Mouse (Mus musculus): ENCODE measurements at regions not wholly inside any gene's neighbourhood (a gene's known extent, or its start where the extent isn't known, plus 50 kb on each side); places are given as distances from the start of the nearest gene placed in this dataset. TPM values are rescaled to one million over a fixed set of nuclear protein-coding genes. Genes with fewer than 3 reads are reported as not detected.
A peak's percentile ranks its signal among the peaks of the same experiment; 100 is the strongest.

DNA sequence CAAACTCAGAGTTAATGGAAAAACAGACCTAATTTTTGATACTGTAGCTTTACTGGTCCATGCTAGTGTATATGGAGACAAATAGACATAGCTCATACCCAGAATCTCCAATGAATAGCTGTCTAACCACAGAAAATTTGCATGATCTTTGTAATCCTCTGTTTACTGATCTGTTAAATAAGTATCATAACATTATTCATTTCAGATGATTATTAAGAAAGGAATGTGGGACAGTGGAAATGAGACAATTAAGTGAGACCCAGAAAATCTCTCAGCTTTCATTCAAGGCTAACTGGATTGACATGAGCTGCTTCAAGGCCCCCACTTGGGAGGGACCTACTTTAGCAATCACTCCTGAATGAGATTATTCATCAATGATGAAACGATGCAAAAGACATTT lies 1463.5 kb upstream of the Gm8797 start:
- Histone ChIP-seq H3K36me3 (ENCODE audit: control insufficient read depth, insufficient read depth, low read length) (no peaks in the 10 kb centered on the region), H3K27ac (replicated peaks) (no peak overlapping the region), H3K9me3 (ENCODE audit: control insufficient read depth, low read length) (no peaks in the 10 kb centered on the region), H3K9ac (ENCODE audit: low read length) (no peak overlapping the region), H3K4me3 (ENCODE audit: low read depth, low read length) (no peak overlapping the region), H3K27me3 (ENCODE audit: control insufficient read depth, insufficient read depth, low read length) (no peaks in the 10 kb centered on the region), H3K4me1 (replicated peaks; ENCODE audit: control insufficient read depth, insufficient read depth) (no peaks in the 10 kb centered on the region), H3K4me2 (replicated peaks; ENCODE audit: low read depth) (no peak overlapping the region)
- 72% methylated on average over 1 of the region's 1 CpGs for WGBS
- TF ChIP-seq EP300 (optimal IDR thresholded peaks at IDR 0.05) (no peak), CTCF (IDR thresholded peaks at IDR 0.05; ENCODE audit: low read depth) (no peak)
- no peak for DNase-seq (ENCODE audit: low spot score)
- no peak for ATAC-seq (ENCODE audit: low FRiP score, low TSS enrichment)

DNA sequence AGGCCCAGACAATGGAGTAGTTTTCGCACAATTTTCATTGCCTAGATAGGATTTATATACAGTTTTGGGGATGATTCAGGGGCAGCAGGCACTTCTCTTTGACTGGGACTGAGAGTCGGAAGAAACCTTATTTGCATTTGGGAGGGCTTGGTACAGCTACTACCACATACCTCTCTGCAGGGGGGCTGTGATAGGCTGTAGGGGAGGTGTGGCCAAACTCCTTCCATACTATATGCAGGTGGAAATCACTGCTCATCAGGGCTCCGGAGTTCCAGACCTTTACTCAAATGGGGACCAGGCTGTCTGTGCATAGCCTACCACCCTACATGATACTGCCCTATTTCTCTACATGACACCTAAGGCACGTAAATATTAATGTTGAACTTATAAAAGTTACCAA lies 1414.2 kb upstream of the Gm8797 start:
- Histone ChIP-seq H3K4me1 (replicated peaks; ENCODE audit: control insufficient read depth, insufficient read depth) (no peaks in the 10 kb centered on the region), H3K4me3 (ENCODE audit: low read depth, low read length) (no peak overlapping the region), H3K27ac (replicated peaks) (no peak overlapping the region), H3K27me3 (ENCODE audit: control insufficient read depth, insufficient read depth, low read length) (no peaks in the 10 kb centered on the region), H3K9ac (ENCODE audit: low read length) (no peak overlapping the region), H3K9me3 (ENCODE audit: control insufficient read depth, low read length) (no peaks in the 10 kb centered on the region), H3K36me3 (ENCODE audit: control insufficient read depth, insufficient read depth, low read length) (no peaks in the 10 kb centered on the region), H3K4me2 (replicated peaks; ENCODE audit: low read depth) (no peak overlapping the region)
- DNase-seq (ENCODE audit: low spot score) = no peak
- no peak for TF ChIP-seq CTCF (IDR thresholded peaks at IDR 0.05; ENCODE audit: low read depth)
- TF ChIP-seq EP300 (optimal IDR thresholded peaks at IDR 0.05) = no peak
- ATAC-seq (ENCODE audit: low FRiP score, low TSS enrichment) = no peak
- 76% methylated on average over 4 of the region's 4 CpGs for WGBS

DNA sequence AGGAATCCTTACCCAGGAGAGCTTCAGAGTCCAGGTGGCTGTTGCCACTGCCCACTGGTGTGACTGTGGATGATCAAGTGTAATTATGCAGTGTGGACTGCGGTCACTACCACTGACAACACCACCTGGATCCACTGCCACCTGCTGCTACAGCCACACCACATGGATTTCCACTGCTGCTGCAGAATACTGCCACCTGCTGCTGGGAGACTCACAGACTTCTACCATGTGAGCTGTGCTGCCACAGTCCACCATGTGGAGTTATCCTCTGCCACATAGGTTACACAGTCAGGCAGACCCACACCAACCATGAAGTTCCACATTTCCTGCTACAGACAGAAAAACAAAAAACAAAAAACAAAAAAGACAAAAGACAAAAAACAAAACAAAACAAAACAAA lies 1411.5 kb upstream of the Gm8797 start:
- WGBS = 94% methylated on average over 1 of the region's 1 CpGs
- no peak overlapping the region for H3K4me3 ChIP-seq (ENCODE audit: low read depth, low read length)
- ATAC-seq (ENCODE audit: low FRiP score, low TSS enrichment) (no peak), DNase-seq (ENCODE audit: low spot score) (no peak)
- H3K4me1 ChIP-seq (replicated peaks; ENCODE audit: control insufficient read depth, insufficient read depth) = no peaks in the 10 kb centered on the region
- H3K27ac ChIP-seq (replicated peaks) = no peak overlapping the region
- no peak overlapping the region for H3K9ac ChIP-seq (ENCODE audit: low read length)
- H3K9me3 ChIP-seq (ENCODE audit: control insufficient read depth, low read length) = no peaks in the 10 kb centered on the region
- no peak overlapping the region for H3K4me2 ChIP-seq (replicated peaks; ENCODE audit: low read depth)
- TF ChIP-seq CTCF (IDR thresholded peaks at IDR 0.05; ENCODE audit: low read depth) = peak; percentile 26; the same call in 1 of the 2 replicates
- no peak for TF ChIP-seq EP300 (optimal IDR thresholded peaks at IDR 0.05)
- H3K27me3 ChIP-seq (ENCODE audit: control insufficient read depth, insufficient read depth, low read length) = no peaks in the 10 kb centered on the region
- no peaks in the 10 kb centered on the region for H3K36me3 ChIP-seq (ENCODE audit: control insufficient read depth, insufficient read depth, low read length)

Small RNA genes in the stretch of these regions (microRNA-seq; reads per million reads assigned to microRNA genes)
- not detected for gene Gm23976
